Mouse (Mus musculus): ENCODE measurements at regions not wholly inside any gene's neighbourhood (a gene's known extent, or its start where the extent isn't known, plus 50 kb on each side); places are given as distances from the start of the nearest gene placed in this dataset.

GRCm38 (mm10) chr3:56810548-56811071 lies 491.2 kb downstream of the Tm4sf1 start:
- Histone ChIP-seq H3K4me2 (replicated peaks; ENCODE audit: low read depth) (no peak overlapping the region), H3K36me3 (ENCODE audit: control insufficient read depth, insufficient read depth, low read length) (no peaks in the 10 kb centered on the region), H3K27ac (replicated peaks) (no peak overlapping the region), H3K4me3 (ENCODE audit: low read depth, low read length) (no peak overlapping the region), H3K9ac (ENCODE audit: low read length) (no peak overlapping the region), H3K4me1 (replicated peaks; ENCODE audit: control insufficient read depth, insufficient read depth) (no peaks in the 10 kb centered on the region), H3K27me3 (ENCODE audit: control insufficient read depth, insufficient read depth, low read length) (no peaks in the 10 kb centered on the region), H3K9me3 (ENCODE audit: control insufficient read depth, low read length) (no peaks in the 10 kb centered on the region)
- DNase-seq (ENCODE audit: low spot score) (no peak), ATAC-seq (ENCODE audit: low FRiP score, low TSS enrichment) (no peak)
- WGBS: 78% methylated on average over 1 of the region's 1 CpGs
- TF ChIP-seq CTCF (IDR thresholded peaks at IDR 0.05; ENCODE audit: low read depth) (no peak), EP300 (optimal IDR thresholded peaks at IDR 0.05) (no peak)

- Histone ChIP-seq H3K4me3 (ENCODE audit: low read depth, low read length) (no peak overlapping the region), H3K27me3 (ENCODE audit: control insufficient read depth, insufficient read depth, low read length) (no peaks in the 10 kb centered on the region), H3K9me3 (ENCODE audit: control insufficient read depth, low read length) (no peaks in the 10 kb centered on the region), H3K9ac (ENCODE audit: low read length) (no peak overlapping the region), H3K4me2 (replicated peaks; ENCODE audit: low read depth) (no peak overlapping the region), H3K27ac (replicated peaks) (no peak overlapping the region), H3K4me1 (replicated peaks; ENCODE audit: control insufficient read depth, insufficient read depth) (no peaks in the 10 kb centered on the region), H3K36me3 (ENCODE audit: control insufficient read depth, insufficient read depth, low read length) (no peaks in the 10 kb centered on the region)
- WGBS: 42% methylated on average over 1 of the region's 1 CpGs
- DNase-seq (ENCODE audit: low spot score) (no peak), ATAC-seq (ENCODE audit: low FRiP score, low TSS enrichment) (no peak)
- TF ChIP-seq CTCF (IDR thresholded peaks at IDR 0.05; ENCODE audit: low read depth): no peak
- no peak for TF ChIP-seq EP300 (optimal IDR thresholded peaks at IDR 0.05)
These were observed 508.7 kb downstream of the Tm4sf1 start for GRCm38 (mm10) chr3:56793054-56793453.

GRCm38 (mm10) chr3:56789155-56789554 lies 512.6 kb downstream of the Tm4sf1 start:
- Histone ChIP-seq H3K27ac (replicated peaks) (no peak overlapping the region), H3K9ac (ENCODE audit: low read length) (no peak overlapping the region), H3K4me1 (replicated peaks; ENCODE audit: control insufficient read depth, insufficient read depth) (no peaks in the 10 kb centered on the region), H3K4me3 (ENCODE audit: low read depth, low read length) (no peak overlapping the region), H3K4me2 (replicated peaks; ENCODE audit: low read depth) (no peak overlapping the region), H3K36me3 (ENCODE audit: control insufficient read depth, insufficient read depth, low read length) (no peaks in the 10 kb centered on the region), H3K9me3 (ENCODE audit: control insufficient read depth, low read length) (no peaks in the 10 kb centered on the region), H3K27me3 (ENCODE audit: control insufficient read depth, insufficient read depth, low read length) (no peaks in the 10 kb centered on the region)
- TF ChIP-seq CTCF (IDR thresholded peaks at IDR 0.05; ENCODE audit: low read depth): no peak
- TF ChIP-seq EP300 (optimal IDR thresholded peaks at IDR 0.05): no peak
- DNase-seq (ENCODE audit: low spot score): peak; percentile 26
- WGBS: 29% methylated on average over 3 of the region's 3 CpGs
- no peak for ATAC-seq (ENCODE audit: low FRiP score, low TSS enrichment)

- Histone ChIP-seq H3K9me3 (ENCODE audit: control insufficient read depth, low read length) (no peaks in the 10 kb centered on the region), H3K27me3 (ENCODE audit: control insufficient read depth, insufficient read depth, low read length) (no peaks in the 10 kb centered on the region), H3K4me2 (replicated peaks; ENCODE audit: low read depth) (no peak overlapping the region), H3K9ac (ENCODE audit: low read length) (no peak overlapping the region), H3K27ac (replicated peaks) (no peak overlapping the region), H3K4me3 (ENCODE audit: low read depth, low read length) (no peak overlapping the region), H3K36me3 (ENCODE audit: control insufficient read depth, insufficient read depth, low read length) (no peaks in the 10 kb centered on the region), H3K4me1 (replicated peaks; ENCODE audit: control insufficient read depth, insufficient read depth) (no peaks in the 10 kb centered on the region)
- 84% methylated on average over 5 of the region's 5 CpGs for WGBS
- no peak for DNase-seq (ENCODE audit: low spot score)
- no peak for ATAC-seq (ENCODE audit: low FRiP score, low TSS enrichment)
- TF ChIP-seq CTCF (IDR thresholded peaks at IDR 0.05; ENCODE audit: low read depth) (no peak), EP300 (optimal IDR thresholded peaks at IDR 0.05) (no peak)
These were observed 527.9 kb downstream of the Tm4sf1 start for GRCm38 (mm10) chr3:56773920-56774319.

GRCm38 (mm10) chr3:56770225-56770624 lies 531.6 kb downstream of the Tm4sf1 start:
- TF ChIP-seq CTCF (IDR thresholded peaks at IDR 0.05; ENCODE audit: low read depth) (no peak), EP300 (optimal IDR thresholded peaks at IDR 0.05) (no peak)
- H3K27me3 ChIP-seq (ENCODE audit: control insufficient read depth, insufficient read depth, low read length): no peaks in the 10 kb centered on the region
- no peaks in the 10 kb centered on the region for H3K36me3 ChIP-seq (ENCODE audit: control insufficient read depth, insufficient read depth, low read length)
- WGBS: 85% methylated on average over 2 of the region's 2 CpGs
- no peaks in the 10 kb centered on the region for H3K4me1 ChIP-seq (replicated peaks; ENCODE audit: control insufficient read depth, insufficient read depth)
- no peaks in the 10 kb centered on the region for H3K9me3 ChIP-seq (ENCODE audit: control insufficient read depth, low read length)
- DNase-seq (ENCODE audit: low spot score) (no peak), ATAC-seq (ENCODE audit: low FRiP score, low TSS enrichment) (no peak)
- no peak overlapping the region for H3K4me2 ChIP-seq (replicated peaks; ENCODE audit: low read depth)
- H3K9ac ChIP-seq (ENCODE audit: low read length): no peak overlapping the region
- H3K4me3 ChIP-seq (ENCODE audit: low read depth, low read length): no peak overlapping the region
- no peak overlapping the region for H3K27ac ChIP-seq (replicated peaks)

GRCm38 (mm10) chr3:56767133-56767532 lies 534.7 kb downstream of the Tm4sf1 start:
- Histone ChIP-seq H3K4me1 (replicated peaks; ENCODE audit: control insufficient read depth, insufficient read depth) (no peaks in the 10 kb centered on the region), H3K36me3 (ENCODE audit: control insufficient read depth, insufficient read depth, low read length) (no peaks in the 10 kb centered on the region), H3K4me3 (ENCODE audit: low read depth, low read length) (no peak overlapping the region), H3K4me2 (replicated peaks; ENCODE audit: low read depth) (no peak overlapping the region), H3K9me3 (ENCODE audit: control insufficient read depth, low read length) (no peaks in the 10 kb centered on the region), H3K27ac (replicated peaks) (no peak overlapping the region), H3K9ac (ENCODE audit: low read length) (no peak overlapping the region), H3K27me3 (ENCODE audit: control insufficient read depth, insufficient read depth, low read length) (no peaks in the 10 kb centered on the region)
- TF ChIP-seq CTCF (IDR thresholded peaks at IDR 0.05; ENCODE audit: low read depth): no peak
- no peak for TF ChIP-seq EP300 (optimal IDR thresholded peaks at IDR 0.05)
- no peak for ATAC-seq (ENCODE audit: low FRiP score, low TSS enrichment)
- no peak for DNase-seq (ENCODE audit: low spot score)
- 81% methylated on average over 3 of the region's 3 CpGs for WGBS
